Comparison of ENCODE assay signal across 21 mouse cellular contexts in genomic region chr11:70802208-70802864, GRCm38 (mm10). TPM values are rescaled to one million over a fixed set of nuclear protein-coding genes. Genes with fewer than 3 reads are reported as not detected.
A peak's percentile ranks its signal among the peaks of the same experiment; 100 is the strongest.
DNase-seq lines count a peak whose midpoint lies in the region; ATAC-seq and TF ChIP-seq lines count a peak whose summit lies in the region.
"Had no signal": no experiment of that assay in that cellular context is flagged by ENCODE, and none has a peak within 500 bp of the region (broad histone marks: within the 10 kb centered on the region; RNA-seq: fewer than 3 reads in every experiment).

No protein-coding gene starts in this region.

- H3K9me3 ChIP-seq in liver, postnatal 0 days (ENCODE audit: low read length), result no peaks in the 10 kb centered on the region
- peaks cover 4% of the 10 kb centered on the region; the same call in 1 of the 2 replicates for H3K9me3 ChIP-seq in ES-Bruce4 (replicated peaks; ENCODE audit: control insufficient read depth, insufficient read depth, low read length, poor library complexity, severe bottlenecking)
- H3K9me3 ChIP-seq: hindbrain, embryonic 12.5 days; intestine, embryonic 15.5 days; limb, embryonic 10.5 days; liver, embryonic 13.5 days; midbrain, embryonic 12.5 days had no signal

- DNase-seq in liver, postnatal 0 days, result no peak
- DNase-seq in liver, result no peak
- DNase-seq in B cell, adult 2 months, result peak; percentile 68 to 69
- no peak for DNase-seq in kidney, postnatal 10 days
- DNase-seq in adrenal gland, postnatal 36 days, result no peak
- DNase-seq: cerebellum, adult 11-12 months; cerebellum, postnatal 36 days; liver, embryonic 13.5 days; lung, postnatal 36 days; right cerebral cortex, postnatal 14 days had no signal

- H3K4me3 ChIP-seq in liver, postnatal 0 days (ENCODE audit: low read depth, low read length), result no peak overlapping the region
- H3K4me3 ChIP-seq in ES-Bruce4 (ENCODE audit: low read depth, low read length), result no peak overlapping the region
- H3K4me3 ChIP-seq in brown adipose tissue, adult 24 weeks (ENCODE audit: insufficient read depth, low read depth, low read length), result no peak overlapping the region
- H3K4me3 ChIP-seq: hindbrain, embryonic 12.5 days; intestine, embryonic 15.5 days; limb, embryonic 10.5 days; liver, embryonic 13.5 days; midbrain, embryonic 12.5 days had no signal

- no peak for TF ChIP-seq EP300 in liver, postnatal 0 days (IDR thresholded peaks at IDR 0.05; ENCODE audit: low read depth)
- no peak for TF ChIP-seq EP300 in ES-Bruce4 (IDR thresholded peaks at IDR 0.05; ENCODE audit: insufficient read depth, low read depth, low read length)

- H3K4me2 ChIP-seq in liver, postnatal 0 days (ENCODE audit: low read depth, low read length), result no peak overlapping the region
- H3K4me2 ChIP-seq: hindbrain, embryonic 12.5 days; intestine, embryonic 15.5 days; liver, embryonic 13.5 days; midbrain, embryonic 12.5 days had no signal

- H3K9ac ChIP-seq in liver, postnatal 0 days (replicated peaks), result no peak overlapping the region
- H3K9ac ChIP-seq in ES-Bruce4 (ENCODE audit: low read depth, poor library complexity, severe bottlenecking), result no peak overlapping the region
- H3K9ac ChIP-seq: hindbrain, embryonic 12.5 days; intestine, embryonic 15.5 days; liver, embryonic 13.5 days; midbrain, embryonic 12.5 days had no signal

- no peak overlapping the region for H3K27ac ChIP-seq in liver, postnatal 0 days (ENCODE audit: low read depth)
- no peak overlapping the region for H3K27ac ChIP-seq in ES-Bruce4 (ENCODE audit: insufficient read depth, low read length)
- peak overlapping the region; percentile 64 for H3K27ac ChIP-seq in brown adipose tissue, adult 24 weeks (replicated peaks; ENCODE audit: low read depth, low read length)
- H3K27ac ChIP-seq: hindbrain, embryonic 12.5 days; intestine, embryonic 15.5 days; limb, embryonic 10.5 days; liver, embryonic 13.5 days; midbrain, embryonic 12.5 days had no signal

- H3K27me3 ChIP-seq in liver, postnatal 0 days (ENCODE audit: insufficient read depth, low read length), result no peaks in the 10 kb centered on the region
- H3K27me3 ChIP-seq in ES-Bruce4 (ENCODE audit: control insufficient read depth, insufficient read depth, low read length, poor library complexity, severe bottlenecking), result no peaks in the 10 kb centered on the region
- H3K27me3 ChIP-seq: hindbrain, embryonic 12.5 days; intestine, embryonic 15.5 days; midbrain, embryonic 12.5 days had no signal

- peaks cover 15% of the 10 kb centered on the region for H3K4me1 ChIP-seq in liver, postnatal 0 days (ENCODE audit: insufficient read depth)
- H3K4me1 ChIP-seq in ES-Bruce4 (ENCODE audit: control insufficient read depth, insufficient read depth, low read length), result no peaks in the 10 kb centered on the region
- H3K4me1 ChIP-seq in brown adipose tissue, adult 24 weeks (ENCODE audit: control insufficient read depth, insufficient read depth, insufficient read length, low read length), result peaks cover 16% of the 10 kb centered on the region; the same call in 1 of the 2 replicates
- H3K4me1 ChIP-seq: hindbrain, embryonic 12.5 days; midbrain, embryonic 12.5 days had no signal

- no peak for TF ChIP-seq POLR2A in ES-Bruce4 (IDR thresholded peaks at IDR 0.05; ENCODE audit: insufficient read depth, low read length)

- 0 out of 2 replicates have a peak, but pooled peaks have one; percentile 12 for TF ChIP-seq CTCF in liver, postnatal 0 days (IDR thresholded peaks at IDR 0.05; ENCODE audit: low read depth)
- TF ChIP-seq CTCF in ES-Bruce4 (IDR thresholded peaks at IDR 0.05; ENCODE audit: low read depth, low read length), result peak; percentile 13

- no peaks in the 10 kb centered on the region for H3K36me3 ChIP-seq in liver, postnatal 0 days (replicated peaks; ENCODE audit: insufficient read depth, low read length)
- H3K36me3 ChIP-seq in ES-Bruce4 (ENCODE audit: control insufficient read depth, insufficient read depth, low read length, poor library complexity, severe bottlenecking), result no peaks in the 10 kb centered on the region
- H3K36me3 ChIP-seq: hindbrain, embryonic 12.5 days; intestine, embryonic 15.5 days; limb, embryonic 10.5 days; liver, embryonic 13.5 days; midbrain, embryonic 12.5 days had no signal

- no peak for ATAC-seq in liver, postnatal 0 days
- ATAC-seq: forebrain, embryonic 14.5 days; intestine, embryonic 15.5 days had no signal

- 69% methylated on average over 2 of the region's 2 CpGs for WGBS in liver, postnatal 0 days (ENCODE audit: insufficient replicate concordance)

RNA-seq across cellular contexts. Expression of gene Scimp, which starts 10.1 kb away (rescaled TPM):
- 2.6 and 3.0 TPM in 2 replicates for polyA plus RNA-seq in liver, postnatal 0 days (2015; fragmentation: Nextera tagmentation; extraction: Ambion mirVana)
- not detected in 2 replicates for polyA plus RNA-seq in ES-Bruce4 (2011; ENCODE audit: insufficient read depth, insufficient read length, low read depth, missing spikeins)
- not detected in 2 replicates for polyA plus RNA-seq in brown adipose tissue, adult 24 weeks (2012; ENCODE audit: insufficient read depth, insufficient read length, missing spikeins)
- total RNA-seq in adrenal gland, postnatal 36 days (2021), result 1 to 10 TPM; 1.2 to 1.3 TPM
- total RNA-seq: gastrocnemius, adult 8-10 months; left cerebral cortex, adult 18-20 months had no signal
- polyA plus RNA-seq: brain, embryonic 14.5 days; forebrain, embryonic 14.5 days; hindbrain, embryonic 12.5 days; midbrain, embryonic 12.5 days; neural tube, embryonic 14.5 days had no signal

RNA-seq across cellular contexts. Expression of gene Zfp3, which starts 38.3 kb away (rescaled TPM):
- polyA plus RNA-seq in liver, postnatal 0 days (2015; fragmentation: Nextera tagmentation; extraction: Ambion mirVana), result 1.9 and 2.0 TPM in 2 replicates
- 3.3 and 3.6 TPM in 2 replicates for polyA plus RNA-seq in ES-Bruce4 (2011; ENCODE audit: insufficient read depth, insufficient read length, low read depth, missing spikeins)
- 3.5 and 5.5 TPM in 2 replicates for polyA plus RNA-seq in brown adipose tissue, adult 24 weeks (2012; ENCODE audit: insufficient read depth, insufficient read length, missing spikeins)
- total RNA-seq in adrenal gland, postnatal 36 days (2021), result 1 to 10 TPM; 8.4 to 9.4 TPM

RNA-seq across cellular contexts. Expression of gene Rabep1, which starts 42.2 kb away (rescaled TPM):
- polyA plus RNA-seq in liver, postnatal 0 days (2015; fragmentation: Nextera tagmentation; extraction: Ambion mirVana), result 18.3 and 18.5 TPM in 2 replicates
- polyA plus RNA-seq in ES-Bruce4 (2011; ENCODE audit: insufficient read depth, insufficient read length, low read depth, missing spikeins), result 46.4 and 50.9 TPM in 2 replicates
- polyA plus RNA-seq in brown adipose tissue, adult 24 weeks (2012; ENCODE audit: insufficient read depth, insufficient read length, missing spikeins), result 20.5 and 22.8 TPM in 2 replicates
- 100 to 1,000 TPM; 144 to 170 TPM for total RNA-seq in adrenal gland, postnatal 36 days (2021)

Comparison
In these comparisons a context has a peak if more than half of its experiments do, and no peak if none do; other contexts are left out.
1. DNase-seq: peak in B cell, adult 2 months (2 of 2); none in liver, postnatal 0 days (single experiment), liver (single experiment), kidney, postnatal 10 days (single experiment) and adrenal gland, postnatal 36 days (0 of 2).